Mouse (Mus musculus): Measurements from ENCODE around the gene Dnmbp. TPM values are rescaled to one million over a fixed set of nuclear protein-coding genes. Genes with fewer than 3 reads are reported as not detected.

Dnmbp gene
- total RNA-seq, 2 experiments from 2014 or later, result 22.6 to 23.1 TPM

GRCm38 (mm10) chr19:43879401-43880212 is 60.4 kb downstream of the Dnmbp start:
- peak; percentile 44 to 64 for DNase-seq (ENCODE audit: low spot score in 2 of 2)

- DNase-seq (ENCODE audit: low spot score in 2 of 2), result no peak
Measured at GRCm38 (mm10) chr19:43878111-43879092, 61.6 kb downstream of the Dnmbp start.

GRCm38 (mm10) chr19:43877364-43877763 is 62.6 kb downstream of the Dnmbp start:
- DNase-seq (ENCODE audit: low spot score in 2 of 2), result no peak

- DNase-seq (ENCODE audit: low spot score in 2 of 2), result no peak
Measured at GRCm38 (mm10) chr19:43875996-43876395, 64.0 kb downstream of the Dnmbp start.

- DNase-seq (ENCODE audit: low spot score in 2 of 2), result no peak
Measured at GRCm38 (mm10) chr19:43874351-43874750, 65.6 kb downstream of the Dnmbp start.

- no peak for DNase-seq (ENCODE audit: low spot score in 2 of 2)
Measured at GRCm38 (mm10) chr19:43870418-43870817, 69.6 kb downstream of the Dnmbp start.

GRCm38 (mm10) chr19:43857347-43857746 is 82.6 kb downstream of the Dnmbp start:
- no peak for DNase-seq (ENCODE audit: low spot score in 2 of 2)

GRCm38 (mm10) chr19:43852837-43853545 is 87.0 kb downstream of the Dnmbp start:
- DNase-seq (ENCODE audit: low spot score in 2 of 2), result no peak

GRCm38 (mm10) chr19:43851996-43852630 is 87.9 kb downstream of the Dnmbp start:
- DNase-seq (ENCODE audit: low spot score in 2 of 2), result no peak

- no peak for DNase-seq (ENCODE audit: low spot score in 2 of 2)
Measured at GRCm38 (mm10) chr19:43850026-43850425, 90.0 kb downstream of the Dnmbp start.

- no peak for DNase-seq (ENCODE audit: low spot score in 2 of 2)
Measured at GRCm38 (mm10) chr19:43847966-43848365, 92.0 kb downstream of the Dnmbp start.

- no peak for DNase-seq (ENCODE audit: low spot score in 2 of 2)
Measured at GRCm38 (mm10) chr19:43847056-43847455, 92.9 kb downstream of the Dnmbp start.

- no peak for DNase-seq (ENCODE audit: low spot score in 2 of 2)
Measured at GRCm38 (mm10) chr19:43845331-43845908, 94.6 kb downstream of the Dnmbp start.

- no peak for DNase-seq (ENCODE audit: low spot score in 2 of 2)
Measured at GRCm38 (mm10) chr19:43843184-43843583, 96.8 kb downstream of the Dnmbp start.

- DNase-seq (ENCODE audit: low spot score in 2 of 2), result peak; percentile 31 to 48
Measured at GRCm38 (mm10) chr19:43832425-43833069, 107.4 kb downstream of the Dnmbp start.

GRCm38 (mm10) chr19:43826855-43827254 is 113.1 kb downstream of the Dnmbp start:
- no peak for DNase-seq (ENCODE audit: low spot score in 2 of 2)

- DNase-seq (ENCODE audit: low spot score in 2 of 2), result peak; percentile 7 to 15
Measured at GRCm38 (mm10) chr19:43815661-43816414, 124.2 kb downstream of the Dnmbp start.

- no peak for DNase-seq (ENCODE audit: low spot score in 2 of 2)
Measured at GRCm38 (mm10) chr19:43813315-43813714, 126.7 kb downstream of the Dnmbp start.

GRCm38 (mm10) chr19:43811419-43811818 is 128.6 kb downstream of the Dnmbp start:
- no peak for DNase-seq (ENCODE audit: low spot score in 2 of 2)
